ENCODE assay signal across 23 mouse cellular contexts in the genomic region with DNA sequence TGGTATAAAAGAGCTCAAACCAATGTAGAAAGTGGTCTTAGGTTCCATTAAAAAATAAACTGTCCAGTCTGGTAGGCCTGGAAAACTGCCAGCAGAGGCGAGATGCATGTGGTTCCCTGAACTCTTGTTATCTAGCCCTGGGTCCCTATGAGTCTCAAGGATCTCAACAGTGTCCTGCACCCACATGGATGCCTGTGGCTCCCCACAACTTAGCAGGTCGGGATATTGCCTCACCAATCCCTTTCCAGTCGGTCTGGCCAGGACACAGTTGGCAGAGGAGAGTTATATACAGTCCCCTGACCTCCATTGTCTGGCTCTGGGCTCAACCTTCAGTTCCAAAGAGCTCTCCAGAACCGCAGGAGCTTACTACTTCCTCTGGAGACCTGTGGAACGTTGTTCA.
"Had no signal": no experiment of that assay in that cellular context is flagged by ENCODE, and none has a peak within 500 bp of the region (broad histone marks: within the 10 kb centered on the region; RNA-seq: fewer than 3 reads in every experiment).

No protein-coding gene starts in this region.

- H3K36me3 ChIP-seq: heart, embryonic 13.5 days; heart, embryonic 15.5 days; hindbrain, embryonic 13.5 days; hindbrain, embryonic 15.5 days; limb, embryonic 13.5 days; limb, embryonic 15.5 days; liver, embryonic 12.5 days had no signal

- H3K9me3 ChIP-seq: heart, embryonic 13.5 days; heart, embryonic 15.5 days; hindbrain, embryonic 13.5 days; hindbrain, embryonic 15.5 days; limb, embryonic 13.5 days; limb, embryonic 15.5 days; liver, embryonic 12.5 days had no signal

- H3K9ac ChIP-seq: heart, embryonic 13.5 days; heart, embryonic 15.5 days; hindbrain, embryonic 13.5 days; hindbrain, embryonic 15.5 days; limb, embryonic 13.5 days; limb, embryonic 15.5 days; liver, embryonic 12.5 days; liver, embryonic 14.5 days had no signal

- H3K27ac ChIP-seq: heart, embryonic 13.5 days; heart, embryonic 15.5 days; hindbrain, embryonic 13.5 days; hindbrain, embryonic 15.5 days; hindbrain, postnatal 0 days; limb, embryonic 13.5 days; limb, embryonic 15.5 days; liver, embryonic 12.5 days; liver, embryonic 14.5 days had no signal

- H3K4me2 ChIP-seq: heart, embryonic 11.5 days; heart, embryonic 13.5 days; heart, embryonic 15.5 days; hindbrain, embryonic 13.5 days; hindbrain, embryonic 15.5 days; limb, embryonic 13.5 days; limb, embryonic 15.5 days; liver, embryonic 12.5 days had no signal

- DNase-seq: gastrocnemius, postnatal 14 days; gastrocnemius, postnatal 36 days; heart, adult 18-20 months; heart, postnatal 14 days; heart, postnatal 36 days; kidney, adult 11 months; kidney, adult 2 months; kidney, postnatal 14 days; kidney, postnatal 36 days; layer of hippocampus, adult 9-11 months; layer of hippocampus, postnatal 36 days; left cerebral cortex, postnatal 4 days had no signal

- ATAC-seq: hindbrain, postnatal 0 days; intestine, embryonic 16.5 days; liver, embryonic 12.5 days had no signal

- H3K4me1 ChIP-seq: heart, embryonic 13.5 days; heart, embryonic 15.5 days; hindbrain, embryonic 13.5 days; hindbrain, embryonic 15.5 days; limb, embryonic 13.5 days; limb, embryonic 15.5 days; liver, embryonic 12.5 days had no signal

- H3K4me3 ChIP-seq: heart, embryonic 13.5 days; heart, embryonic 15.5 days; hindbrain, embryonic 13.5 days; hindbrain, embryonic 15.5 days; limb, embryonic 13.5 days; limb, embryonic 15.5 days; liver, embryonic 12.5 days had no signal

- H3K27me3 ChIP-seq: heart, embryonic 13.5 days; heart, embryonic 15.5 days; hindbrain, embryonic 13.5 days; hindbrain, embryonic 15.5 days; limb, embryonic 13.5 days; limb, embryonic 15.5 days; liver, embryonic 12.5 days had no signal
